Comparison of ENCODE assay signal across 9 mouse cellular contexts in genomic region chr5:120516221-120516984, GRCm38 (mm10). TPM values are rescaled to one million over a fixed set of nuclear protein-coding genes. Genes with fewer than 3 reads are reported as not detected.
DNase-seq lines count a peak whose midpoint lies in the region; ATAC-seq and TF ChIP-seq lines count a peak whose summit lies in the region.
"Had no signal": no experiment of that assay in that cellular context is flagged by ENCODE, and none has a peak within 500 bp of the region (broad histone marks: within the 10 kb centered on the region; RNA-seq: fewer than 3 reads in every experiment).

No protein-coding gene starts in this region.

- peaks cover 51% of the 10 kb centered on the region for H3K4me1 ChIP-seq in intestine, embryonic 16.5 days (ENCODE audit: control insufficient read depth, insufficient read depth, low read length)
- 0 out of 2 replicates have a peak, but pooled peaks cover 11% of the 10 kb centered on the region for H3K4me1 ChIP-seq in intestine, postnatal 0 days (replicated peaks; ENCODE audit: control insufficient read depth, insufficient read depth, low read length)
- peaks cover 35% of the 10 kb centered on the region for H3K4me1 ChIP-seq in hindbrain, embryonic 13.5 days (replicated peaks)

- H3K4me3 ChIP-seq in intestine, embryonic 16.5 days (ENCODE audit: low read length): no peak overlapping the region
- H3K4me3 ChIP-seq in intestine, postnatal 0 days (ENCODE audit: low read depth, low read length): no peak overlapping the region
- H3K4me3 ChIP-seq in macrophage (ENCODE audit: inconsistent target): no peak overlapping the region
- no peak overlapping the region for H3K4me3 ChIP-seq in hindbrain, embryonic 13.5 days

- no peak for TF ChIP-seq CTCF in intestine, postnatal 0 days (IDR thresholded peaks at IDR 0.05; ENCODE audit: low read depth)

- peaks cover 96% of the 10 kb centered on the region for H3K79me2 ChIP-seq in macrophage (ENCODE audit: inconsistent target)

- H3K27ac ChIP-seq in intestine, embryonic 16.5 days (ENCODE audit: low read length): peak overlapping the region; percentile 41; the same call in 1 of the 2 replicates
- H3K27ac ChIP-seq in intestine, postnatal 0 days (ENCODE audit: low read depth, low read length): no peak overlapping the region; the same call in 1 of the 2 replicates
- H3K27ac ChIP-seq in macrophage: peak overlapping the region; percentile 94
- no peak overlapping the region for H3K27ac ChIP-seq in hindbrain, embryonic 13.5 days

- H3K9ac ChIP-seq in intestine, embryonic 16.5 days (ENCODE audit: low read depth, low read length): peak overlapping the region; percentile 33; the same call in 1 of the 2 replicates
- no peak overlapping the region for H3K9ac ChIP-seq in intestine, postnatal 0 days (ENCODE audit: low read depth, low read length)
- no peak overlapping the region for H3K9ac ChIP-seq in hindbrain, embryonic 13.5 days

- no peaks in the 10 kb centered on the region for H3K9me3 ChIP-seq in intestine, embryonic 16.5 days (ENCODE audit: control insufficient read depth, low read length)
- no peaks in the 10 kb centered on the region for H3K9me3 ChIP-seq in intestine, postnatal 0 days (ENCODE audit: control insufficient read depth)
- H3K9me3 ChIP-seq in hindbrain, embryonic 13.5 days: no peaks in the 10 kb centered on the region

- H3K4me2 ChIP-seq in intestine, embryonic 16.5 days (ENCODE audit: low read depth, low read length): no peak overlapping the region
- no peak overlapping the region; the same call in 1 of the 2 replicates for H3K4me2 ChIP-seq in intestine, postnatal 0 days (replicated peaks; ENCODE audit: low read depth)
- no peak overlapping the region for H3K4me2 ChIP-seq in hindbrain, embryonic 13.5 days

- ATAC-seq in intestine, embryonic 16.5 days: 0 out of 2 replicates have a peak, but pooled peaks have one; percentile 10
- no peak for ATAC-seq in intestine, postnatal 0 days
- no peak for ATAC-seq in hindbrain, embryonic 13.5 days (ENCODE audit: low FRiP score)

- peak; percentile 55 to 58 for DNase-seq in adrenal gland, postnatal 36 days
- DNase-seq in kidney, adult 8-10 months: peak; percentile 74 to 83
- DNase-seq in left cerebral cortex, adult 8-10 months (ENCODE audit: low spot score in 2 of 2): no peak
- no peak for DNase-seq in thymus, postnatal 36 days

- 56% methylated on average over 15 of the region's 15 CpGs for WGBS in intestine, embryonic 16.5 days
- 57% methylated on average over 15 of the region's 15 CpGs for WGBS in intestine, postnatal 0 days
- WGBS in macrophage (ENCODE audit: missing documents): 46% methylated on average over 15 of the region's 15 CpGs
- 69% methylated on average over 15 of the region's 15 CpGs for WGBS in hindbrain, embryonic 13.5 days

- H3K27me3 ChIP-seq in intestine, embryonic 16.5 days (replicated peaks; ENCODE audit: control insufficient read depth, insufficient read depth, low read length): no peaks in the 10 kb centered on the region
- no peaks in the 10 kb centered on the region for H3K27me3 ChIP-seq in intestine, postnatal 0 days (replicated peaks; ENCODE audit: control insufficient read depth, insufficient read depth, low read length)
- peaks cover 9% of the 10 kb centered on the region; the same call in 1 of the 2 replicates for H3K27me3 ChIP-seq in hindbrain, embryonic 13.5 days

- no peaks in the 10 kb centered on the region for H3K36me3 ChIP-seq in intestine, embryonic 16.5 days (ENCODE audit: control insufficient read depth, insufficient read depth, low read length)
- H3K36me3 ChIP-seq in intestine, postnatal 0 days (ENCODE audit: control insufficient read depth, insufficient read depth): peaks cover 11% of the 10 kb centered on the region; the same call in 1 of the 2 replicates
- peaks cover 24% of the 10 kb centered on the region for H3K36me3 ChIP-seq in macrophage (ENCODE audit: inconsistent target)
- no peaks in the 10 kb centered on the region for H3K36me3 ChIP-seq in hindbrain, embryonic 13.5 days

RNA-seq across cellular contexts. Expression of gene Slc8b1, which starts 5.4 kb away (rescaled TPM):
- polyA plus RNA-seq in intestine, embryonic 16.5 days (2015; fragmentation: Nextera tagmentation; extraction: Ambion mirVana): 6.9 and 7.6 TPM in 2 replicates
- 4.1 and 4.4 TPM in 2 replicates for polyA plus RNA-seq in intestine, postnatal 0 days (2015; fragmentation: Nextera tagmentation; extraction: Ambion mirVana)
- total RNA-seq in adrenal gland, postnatal 36 days (2021): 10 to 100 TPM; 29.0 to 45.6 TPM
- total RNA-seq in macrophage (2018; cell fraction: chromatin; rRNA removed): 100 to 1,000 TPM in 25 of 26 experiments, 10 to 100 TPM in 1; 86.6 to 485 (median 263) TPM
- total RNA-seq in macrophage (2018; cell fraction: cytosol; rRNA removed): 10 to 100 TPM; 34.2 to 96.4 (median 63.3) TPM
- 100 to 1,000 TPM in 25 of 26 experiments, 10 to 100 TPM in 1; 99.8 to 297 (median 210) TPM for total RNA-seq in macrophage (2018; cell fraction: nucleus; rRNA removed)
- polyA plus RNA-seq in macrophage (2018): 25.5 to 66.8 TPM (median 27.4 TPM) in 3 replicates
- total RNA-seq in left cerebral cortex, adult 8-10 months (2022): 1 to 10 TPM; 5.0 to 8.6 (median 6.3) TPM
- polyA plus RNA-seq in hindbrain, embryonic 13.5 days (2015; fragmentation: Nextera tagmentation; extraction: Ambion mirVana): 2.5 and 4.1 TPM in 2 replicates

RNA-seq across cellular contexts. Expression of gene Plbd2, which starts 13.0 kb away (rescaled TPM):
- polyA plus RNA-seq in intestine, embryonic 16.5 days (2015; fragmentation: Nextera tagmentation; extraction: Ambion mirVana): 43.9 and 46.9 TPM in 2 replicates
- polyA plus RNA-seq in intestine, postnatal 0 days (2015; fragmentation: Nextera tagmentation; extraction: Ambion mirVana): 63.6 and 67.2 TPM in 2 replicates
- total RNA-seq in adrenal gland, postnatal 36 days (2021): 10 to 100 TPM; 86.9 to 87.9 TPM
- total RNA-seq in macrophage (2018; cell fraction: chromatin; rRNA removed): 100 to 1,000 TPM in 6 of 26 experiments, 10 to 100 TPM in 20; 30.9 to 203 (median 69.0) TPM
- total RNA-seq in macrophage (2018; cell fraction: cytosol; rRNA removed): 100 to 1,000 TPM in 14 of 26 experiments, 10 to 100 TPM in 12; 63.3 to 169 (median 102) TPM
- 100 to 1,000 TPM in 18 of 26 experiments, 10 to 100 TPM in 8; 67.5 to 184 (median 120) TPM for total RNA-seq in macrophage (2018; cell fraction: nucleus; rRNA removed)
- 95.1 to 104 TPM (median 96.6 TPM) in 3 replicates for polyA plus RNA-seq in macrophage (2018)
- 10 to 100 TPM; 59.8 to 67.4 (median 64.8) TPM for total RNA-seq in left cerebral cortex, adult 8-10 months (2022)
- polyA plus RNA-seq in hindbrain, embryonic 13.5 days (2015; fragmentation: Nextera tagmentation; extraction: Ambion mirVana): 31.8 and 32.3 TPM in 2 replicates

RNA-seq across cellular contexts. Expression of gene Sds, which starts 40.1 kb away (rescaled TPM):
- polyA plus RNA-seq in intestine, embryonic 16.5 days (2015; fragmentation: Nextera tagmentation; extraction: Ambion mirVana): 0.18 and 0.37 TPM in 2 replicates
- polyA plus RNA-seq in intestine, postnatal 0 days (2015; fragmentation: Nextera tagmentation; extraction: Ambion mirVana): not detected in 2 replicates
- total RNA-seq in adrenal gland, postnatal 36 days (2021): 1 to 10 TPM in 1 of 2 experiments, not detected in 1; 1.3 TPM
- not detected for total RNA-seq in macrophage (2018; cell fraction: chromatin; rRNA removed)
- total RNA-seq in macrophage (2018; cell fraction: cytosol; rRNA removed): not detected
- not detected for total RNA-seq in macrophage (2018; cell fraction: nucleus; rRNA removed)
- not detected in 3 replicates for polyA plus RNA-seq in macrophage (2018)
- 1 to 10 TPM in 1 of 4 experiments, under 1 TPM in 2, not detected in 1; 0.61 to 2.0 (median 1.00) TPM for total RNA-seq in left cerebral cortex, adult 8-10 months (2022)
- polyA plus RNA-seq in hindbrain, embryonic 13.5 days (2015; fragmentation: Nextera tagmentation; extraction: Ambion mirVana): not detected in 2 replicates
- total RNA-seq: MEL had no signal

RNA-seq across cellular contexts. Expression of gene Sdsl, which starts 43.8 kb away (rescaled TPM):
- polyA plus RNA-seq in intestine, embryonic 16.5 days (2015; fragmentation: Nextera tagmentation; extraction: Ambion mirVana): 19.9 and 20.2 TPM in 2 replicates
- 21.2 and 21.5 TPM in 2 replicates for polyA plus RNA-seq in intestine, postnatal 0 days (2015; fragmentation: Nextera tagmentation; extraction: Ambion mirVana)
- 10 to 100 TPM; 82.6 to 82.9 TPM for total RNA-seq in adrenal gland, postnatal 36 days (2021)
- not detected for total RNA-seq in macrophage (2018; cell fraction: chromatin; rRNA removed)
- under 1 TPM in 1 of 26 experiments, not detected in 25; 0.18 TPM for total RNA-seq in macrophage (2018; cell fraction: cytosol; rRNA removed)
- not detected for total RNA-seq in macrophage (2018; cell fraction: nucleus; rRNA removed)
- not detected in 3 replicates for polyA plus RNA-seq in macrophage (2018)
- total RNA-seq in left cerebral cortex, adult 8-10 months (2022): 1 to 10 TPM; 4.2 to 7.8 (median 6.2) TPM
- 6.4 and 6.7 TPM in 2 replicates for polyA plus RNA-seq in hindbrain, embryonic 13.5 days (2015; fragmentation: Nextera tagmentation; extraction: Ambion mirVana)

Comparison
In these comparisons a context has a peak if more than half of its experiments do, and no peak if none do; other contexts are left out.
1. H3K27ac ChIP-seq: peak in intestine, embryonic 16.5 days (single experiment) and macrophage (single experiment); none in intestine, postnatal 0 days (single experiment) and hindbrain, embryonic 13.5 days (single experiment).
2. DNase-seq: peak in adrenal gland, postnatal 36 days (2 of 2) and kidney, adult 8-10 months (2 of 2); none in left cerebral cortex, adult 8-10 months (0 of 2) and thymus, postnatal 36 days (0 of 2).